In the genomic region with DNA sequence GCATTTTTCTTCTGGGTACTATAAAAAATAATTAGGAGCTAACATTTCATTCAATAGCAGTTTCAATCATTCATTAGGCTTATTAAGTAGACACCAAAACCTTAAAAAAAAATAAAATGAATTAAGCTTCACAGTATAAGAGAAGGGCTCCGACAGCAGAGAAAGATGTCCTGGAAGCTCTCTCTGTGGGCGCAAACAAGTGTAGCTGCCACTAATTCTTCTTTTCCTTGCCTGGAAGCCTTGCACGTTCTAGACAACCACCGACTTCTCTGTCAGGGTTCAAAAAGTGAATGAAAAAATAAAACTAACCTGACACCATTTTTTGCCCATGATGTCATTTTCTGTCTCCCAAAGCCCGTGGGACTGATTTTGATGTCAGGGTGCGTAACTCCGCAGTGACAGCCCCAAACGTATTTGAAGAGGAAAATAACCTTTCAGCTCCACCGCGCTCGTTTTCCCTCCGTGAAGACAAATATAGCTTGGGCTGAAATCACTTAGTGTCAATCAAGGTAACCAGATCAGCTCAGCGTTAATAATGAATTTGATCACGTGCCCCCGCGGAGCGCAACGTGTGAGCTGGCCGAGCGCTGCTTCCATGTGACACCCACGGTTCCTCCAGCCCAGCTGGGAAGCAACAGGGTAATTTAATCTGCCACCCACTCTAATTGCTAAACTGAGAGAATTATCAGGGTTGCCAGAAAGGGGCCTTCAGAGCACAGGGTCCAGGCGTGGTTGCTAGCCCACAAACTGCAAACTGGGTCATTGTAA, we compare ENCODE assay signal across 8 mouse cellular contexts.
A peak's percentile ranks its signal among the peaks of the same experiment; 100 is the strongest.
DNase-seq lines count a peak whose midpoint lies in the region; ATAC-seq and TF ChIP-seq lines count a peak whose summit lies in the region.

No protein-coding gene starts in this region.

- H3K27ac ChIP-seq in forebrain, embryonic 12.5 days, result 0 out of 2 replicates have a peak overlapping the region, but pooled peaks have one; percentile 14
- H3K27ac ChIP-seq in olfactory bulb, adult 2 months (ENCODE audit: insufficient read depth, low read depth, low read length), result no peak overlapping the region

- DNase-seq in frontal cortex, postnatal 14 days (ENCODE audit: low spot score in 2 of 2), result peak; percentile 12 to 25
- peak; percentile 7 to 10 for DNase-seq in heart, postnatal 36 days
- DNase-seq in layer of hippocampus, postnatal 25 days (ENCODE audit: extremely low spot score in 1 of 2, low spot score in 1 of 2), result peak; percentile 16 to 21
- no peak for DNase-seq in natural killer cell, adult 2 months (ENCODE audit: low spot score in 2 of 2)
- no peak for DNase-seq in spleen, postnatal 10 days (ENCODE audit: low spot score in 2 of 2)

- ATAC-seq in frontal cortex, adult (ENCODE audit: low TSS enrichment), result no peak
- peak; percentile 92 for ATAC-seq in forebrain, embryonic 12.5 days (ENCODE audit: low FRiP score)

- WGBS in forebrain, embryonic 12.5 days, result 11% methylated on average over 22 of the region's 22 CpGs
- 6% methylated on average over 22 of the region's 22 CpGs for WGBS in olfactory bulb, adult 2 months

- intact Hi-C loops in heart, postnatal 36 days (cut with DNase I), result no loop called here

- TF ChIP-seq CTCF in olfactory bulb, adult 2 months (IDR thresholded peaks at IDR 0.05; ENCODE audit: insufficient read depth, low read depth, low read length), result no peak

- H3K9me3 ChIP-seq in forebrain, embryonic 12.5 days, result no peaks in the 10 kb centered on the region

- peak overlapping the region; percentile 46 for H3K4me2 ChIP-seq in forebrain, embryonic 12.5 days

- no peaks in the 10 kb centered on the region for H3K27me3 ChIP-seq in forebrain, embryonic 12.5 days

- peaks cover 14% of the 10 kb centered on the region for H3K4me1 ChIP-seq in forebrain, embryonic 12.5 days
- H3K4me1 ChIP-seq in olfactory bulb, adult 2 months (ENCODE audit: control insufficient read depth, insufficient read depth, low read length), result peaks cover 6% of the 10 kb centered on the region

- H3K4me3 ChIP-seq in forebrain, embryonic 12.5 days (replicated peaks), result peak overlapping the region; percentile 16
- peak overlapping the region; percentile 6 for H3K4me3 ChIP-seq in olfactory bulb, adult 2 months (ENCODE audit: insufficient read depth, low read depth, low read length)

- H3K36me3 ChIP-seq in forebrain, embryonic 12.5 days (replicated peaks), result no peaks in the 10 kb centered on the region

- H3K9ac ChIP-seq in forebrain, embryonic 12.5 days, result no peak overlapping the region

- no peak for TF ChIP-seq POLR2A in olfactory bulb, adult 2 months (IDR thresholded peaks at IDR 0.05; ENCODE audit: insufficient read depth, low read depth, low read length)

Comparison
In these comparisons a context has a peak if more than half of its experiments do, and no peak if none do; other contexts are left out.
1. DNase-seq: peak in frontal cortex, postnatal 14 days (2 of 2), heart, postnatal 36 days (2 of 2) and layer of hippocampus, postnatal 25 days (2 of 2); none in natural killer cell, adult 2 months (0 of 2) and spleen, postnatal 10 days (0 of 2).